In the genomic region with DNA sequence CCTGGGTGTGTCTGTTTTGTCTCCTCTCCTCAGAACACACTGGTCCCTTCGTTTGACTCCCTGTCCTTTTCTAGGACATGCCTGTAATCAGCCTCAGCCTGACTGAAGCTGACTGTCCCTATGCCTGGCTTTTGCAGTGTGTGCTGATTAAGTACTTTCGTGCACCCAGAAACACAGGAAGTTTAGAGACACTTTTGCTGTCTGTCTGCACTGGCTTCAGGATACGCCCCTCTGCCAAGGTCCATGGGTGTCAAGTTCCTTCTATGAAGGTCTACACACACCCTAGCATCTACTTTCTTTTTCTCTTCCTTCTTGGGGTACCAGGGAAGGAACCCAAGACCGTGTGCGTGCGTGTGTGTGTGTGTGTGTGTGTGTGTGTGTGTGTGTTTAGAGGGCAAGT, we compare ENCODE assay signal across 12 mouse cellular contexts.
A peak's percentile ranks its signal among the peaks of the same experiment; 100 is the strongest.
DNase-seq lines count a peak whose midpoint lies in the region; ATAC-seq lines count a peak whose summit lies in the region.
"Had no signal": no experiment of that assay in that cellular context is flagged by ENCODE, and none has a peak within 500 bp of the region (broad histone marks: within the 10 kb centered on the region; RNA-seq: fewer than 3 reads in every experiment).

No protein-coding gene starts in this region.

- H3K9ac ChIP-seq in liver, embryonic 15.5 days, result no peak overlapping the region
- H3K9ac ChIP-seq: heart, embryonic 15.5 days; limb, embryonic 12.5 days; midbrain, embryonic 13.5 days had no signal

- H3K36me3 ChIP-seq in liver, embryonic 15.5 days (replicated peaks), result no peaks in the 10 kb centered on the region
- H3K36me3 ChIP-seq in splenic B cell, adult 2 months (ENCODE audit: control insufficient read depth, insufficient read depth, low read length, poor library complexity, severe bottlenecking), result no peaks in the 10 kb centered on the region
- H3K36me3 ChIP-seq: heart, embryonic 15.5 days; limb, embryonic 12.5 days; midbrain, embryonic 13.5 days had no signal

- intact Hi-C loops in gastrocnemius, postnatal 14 days (cut with DNase I; ENCODE audit: low total_unique reads), result no loop called here

- no peak overlapping the region for H3K4me3 ChIP-seq in liver, embryonic 15.5 days (replicated peaks)
- H3K4me3 ChIP-seq: heart, embryonic 15.5 days; limb, embryonic 12.5 days; midbrain, embryonic 13.5 days had no signal

- WGBS in liver, embryonic 15.5 days (ENCODE audit: insufficient replicate concordance), result 25% methylated on average over 6 of the region's 6 CpGs

- DNase-seq in thymus, postnatal 14 days, result peak; percentile 32
- no peak for DNase-seq in thymus, postnatal 10 days (ENCODE audit: low spot score in 2 of 2)
- DNase-seq in splenic B cell, adult 2 months (ENCODE audit: low read depth, low spot score), result peak; percentile 60
- DNase-seq in layer of hippocampus, postnatal 36 days, result no peak
- no peak for DNase-seq in gastrocnemius, postnatal 14 days
- DNase-seq: cerebellum, adult 11 months; right cerebral cortex, postnatal 4 days had no signal

- H3K4me2 ChIP-seq in liver, embryonic 15.5 days, result no peak overlapping the region
- H3K4me2 ChIP-seq: heart, embryonic 15.5 days; limb, embryonic 12.5 days; midbrain, embryonic 13.5 days had no signal

- ATAC-seq in granulocyte monocyte progenitor cell, adult 5-6 weeks (replicated peaks; ENCODE audit: poor library complexity, severe bottlenecking), result peak; percentile 42
- ATAC-seq in liver, embryonic 15.5 days (ENCODE audit: insufficient read depth), result peak; percentile 31; the same call in 1 of the 2 replicates

- H3K9me3 ChIP-seq in liver, embryonic 15.5 days (replicated peaks), result no peaks in the 10 kb centered on the region
- H3K9me3 ChIP-seq: heart, embryonic 15.5 days; midbrain, embryonic 13.5 days had no signal

- no peaks in the 10 kb centered on the region for H3K27me3 ChIP-seq in liver, embryonic 15.5 days
- H3K27me3 ChIP-seq in splenic B cell, adult 2 months (ENCODE audit: control insufficient read depth, insufficient read depth, low read length, poor library complexity, severe bottlenecking), result no peaks in the 10 kb centered on the region
- H3K27me3 ChIP-seq: heart, embryonic 15.5 days; limb, embryonic 12.5 days; midbrain, embryonic 13.5 days had no signal

- H3K4me1 ChIP-seq in liver, embryonic 15.5 days (replicated peaks), result peaks cover 13% of the 10 kb centered on the region

- H3K27ac ChIP-seq in liver, embryonic 15.5 days (replicated peaks), result no peak overlapping the region
- H3K27ac ChIP-seq: heart, embryonic 15.5 days; limb, embryonic 12.5 days; midbrain, embryonic 13.5 days had no signal

Comparison
In these comparisons a context has a peak if more than half of its experiments do, and no peak if none do; other contexts are left out.
1. DNase-seq: peak in thymus, postnatal 14 days (single experiment) and splenic B cell, adult 2 months (single experiment); none in thymus, postnatal 10 days (0 of 2), layer of hippocampus, postnatal 36 days (0 of 2) and gastrocnemius, postnatal 14 days (single experiment).